Mouse (Mus musculus) neural tube, embryonic 14.5 days (tissue): ENCODE data around the gene N4bp2l2. TPM values are rescaled to one million over a fixed set of nuclear protein-coding genes. Genes with fewer than 3 reads are reported as not detected.
"Not testable (repeated sequence)": the region's sequence is repeated elsewhere in the genome, so short reads cannot be mapped to it uniquely, and the experiment has no call there.

Source experiments
- ATAC-seq: fragments of 200-750 bp; cut with Nextera tagmentation; 2 replicates; pipeline ENCODE4 v1.8.0; 2017; ENCODE audit warnings: low read depth, mild to moderate bottlenecking, moderate TSS enrichment, moderate library complexity
- H3K27ac ChIP-seq: fragments of 300-500 bp; sonication (generic); 2 replicates; pipeline ENCODE4 v1.5.1; 2014; ENCODE audit warnings: low read depth, mild to moderate bottlenecking, control low read depth, low read length, moderate library complexity, mixed read lengths
- H3K27me3 ChIP-seq: fragments of 300-500 bp; sonication (generic); 2 replicates; pipeline ENCODE4 v1.6.1; 2014; ENCODE audit warnings: low read length; ENCODE audit not compliant: control insufficient read depth, insufficient read depth
- H3K36me3 ChIP-seq: fragments of 300-500 bp; sonication (generic); 2 replicates; pipeline ENCODE4 v1.6.1; 2014; ENCODE audit warnings: low read length, mixed read lengths; ENCODE audit not compliant: control insufficient read depth, insufficient read depth
- H3K4me1 ChIP-seq: fragments of 300-500 bp; sonication (generic); 2 replicates; pipeline ENCODE4 v1.6.1; 2014; ENCODE audit warnings: low read length; ENCODE audit not compliant: control insufficient read depth, insufficient read depth
- H3K4me2 ChIP-seq: fragments of 300-500 bp; sonication (generic); 2 replicates; pipeline ENCODE4 v1.6.1; 2014; ENCODE audit warnings: mild to moderate bottlenecking, low read depth, low read length, control low read depth
- H3K4me3 ChIP-seq: fragments of 300-500 bp; sonication (generic); 2 replicates; pipeline ENCODE4 v1.5.1; 2014; ENCODE audit warnings: low read depth, low read length, control low read depth, mixed read lengths
- H3K9ac ChIP-seq: fragments of 300-500 bp; sonication (generic); replicated peaks from 2 replicates; pipeline ENCODE4 v1.6.1; 2014; ENCODE audit warnings: low read depth, mild to moderate bottlenecking, control low read depth, low read length, mixed read lengths
- H3K9me3 ChIP-seq: fragments of 300-500 bp; sonication (generic); 2 replicates; pipeline ENCODE4 v1.6.1; 2016; ENCODE audit warnings: low read length; ENCODE audit not compliant: control insufficient read depth
- WGBS: fragments of 180-500 bp; shearing (Covaris S2); extraction: QIAGEN DNeasy Blood & Tissue Kit; methylation state at CpG from one replicate; pipeline ENCODE4 v1.1.7; 2014; 5-methylcytosine and 5-hydroxymethylcytosine counted together
- polyA plus RNA-seq: library from polyadenylated mRNA; unstranded; fragments of >200 nt; fragmentation: Nextera tagmentation; extraction: Ambion mirVana; gene quantifications from 2 replicates; pipeline ENCODE4 v1.2.1, GENCODE M21; 2014

N4bp2l2 gene
- polyA plus RNA-seq = 39.1 and 45.4 TPM in 2 replicates

DNA sequence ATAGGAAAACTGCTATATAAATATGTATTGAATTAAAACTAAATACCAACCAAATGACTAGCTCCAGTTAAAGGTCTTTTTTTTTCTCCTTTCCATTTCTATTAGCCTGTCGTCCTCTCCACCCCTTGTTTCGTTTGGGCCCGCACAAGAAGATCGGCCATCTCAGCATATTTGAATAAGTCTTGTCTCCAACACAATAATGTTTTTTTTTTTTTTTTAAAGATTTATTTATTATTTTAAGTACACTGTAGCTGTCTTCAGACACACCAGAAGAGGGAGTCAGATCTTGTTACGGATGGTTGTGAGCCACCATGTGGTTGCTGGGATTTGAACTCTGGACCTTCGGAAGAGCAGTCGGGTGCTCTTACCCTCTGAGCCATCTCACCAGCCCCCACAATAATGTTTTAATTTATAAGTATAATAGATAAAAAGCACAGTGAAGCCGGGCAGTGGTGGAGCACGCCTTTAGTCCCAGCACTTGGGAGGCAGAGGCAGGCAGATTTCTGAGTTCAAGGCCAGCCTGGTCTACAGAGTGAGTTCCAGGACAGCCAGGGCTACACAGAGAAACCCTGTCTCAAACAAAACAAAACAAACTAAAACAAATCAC lies at the start of gene N4bp2l2:
Gene N4bp2l2, minus strand, starts transcription at position 51 of the 607 bp plus-strand sequence.
- WGBS = 88% methylated on average over 8 of the region's 9 CpGs
- H3K27ac ChIP-seq = peak within 1 kb of the TSS; percentile 88
- peak within 1 kb of the TSS; percentile 73 for H3K4me2 ChIP-seq
- ATAC-seq, H3K27me3 ChIP-seq, H3K9me3 ChIP-seq, H3K4me1 ChIP-seq, H3K36me3 ChIP-seq: not testable (repeated sequence)
- peak within 1 kb of the TSS; percentile 96 for H3K4me3 ChIP-seq
- H3K9ac ChIP-seq = peak within 1 kb of the TSS; percentile 87

DNA sequence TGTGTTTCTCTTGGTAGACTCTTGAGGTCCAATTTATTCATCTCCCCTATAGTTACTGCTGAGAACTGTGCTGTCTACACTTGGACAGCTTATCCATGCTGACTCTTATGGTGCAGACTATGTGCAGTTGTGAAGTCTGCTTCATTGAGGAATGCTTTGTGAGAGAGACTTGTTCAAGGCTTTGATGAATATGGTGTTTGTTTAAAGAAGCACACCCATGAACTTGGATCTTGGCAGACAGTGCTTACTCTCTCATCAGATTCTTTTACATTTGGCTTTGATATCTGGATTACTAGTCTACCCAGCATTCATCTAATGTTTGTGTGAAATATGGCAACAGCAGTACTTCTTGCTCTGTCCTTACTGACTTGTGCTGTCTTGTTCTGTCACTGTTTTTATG lies 47.4 kb upstream of the N4bp2l2 start:
- H3K4me1 ChIP-seq = 0 out of 2 replicates have a peak, but pooled peaks cover 3% of the 10 kb centered on the region
- no peak overlapping the region for H3K4me3 ChIP-seq
- no peaks in the 10 kb centered on the region for H3K9me3 ChIP-seq
- no peaks in the 10 kb centered on the region for H3K36me3 ChIP-seq
- no peak for ATAC-seq
- H3K27me3 ChIP-seq = no peaks in the 10 kb centered on the region
- H3K27ac ChIP-seq = no peak overlapping the region
- no peak overlapping the region for H3K4me2 ChIP-seq
- H3K9ac ChIP-seq = no peak overlapping the region

DNA sequence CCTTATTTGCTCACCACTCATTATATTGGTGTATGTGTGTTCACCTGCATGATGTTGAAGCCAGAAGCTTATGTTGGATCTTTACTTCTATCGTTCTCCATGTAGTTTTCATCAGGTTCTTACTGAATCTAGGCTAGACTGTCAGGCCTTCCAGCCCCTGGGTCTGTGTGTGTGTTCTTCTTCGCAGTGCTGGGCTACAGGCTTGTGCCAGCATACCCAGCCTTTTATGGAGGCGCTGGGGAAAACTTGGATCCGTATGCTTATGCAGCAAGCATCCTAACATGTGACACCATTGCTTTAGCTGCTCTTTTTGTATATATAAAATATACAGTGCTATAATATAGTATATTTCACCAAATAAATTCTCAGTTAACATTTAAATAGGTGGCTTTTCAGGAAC lies 45.5 kb upstream of the N4bp2l2 start:
- no peak overlapping the region for H3K4me3 ChIP-seq
- H3K9me3 ChIP-seq = no peaks in the 10 kb centered on the region
- no peak overlapping the region for H3K9ac ChIP-seq
- WGBS = 93% methylated on average over 4 of the region's 4 CpGs
- no peak for ATAC-seq
- no peaks in the 10 kb centered on the region for H3K27me3 ChIP-seq
- H3K4me2 ChIP-seq = no peak overlapping the region
- no peaks in the 10 kb centered on the region for H3K36me3 ChIP-seq
- no peak overlapping the region for H3K27ac ChIP-seq
- H3K4me1 ChIP-seq = 0 out of 2 replicates have a peak, but pooled peaks cover 2% of the 10 kb centered on the region

DNA sequence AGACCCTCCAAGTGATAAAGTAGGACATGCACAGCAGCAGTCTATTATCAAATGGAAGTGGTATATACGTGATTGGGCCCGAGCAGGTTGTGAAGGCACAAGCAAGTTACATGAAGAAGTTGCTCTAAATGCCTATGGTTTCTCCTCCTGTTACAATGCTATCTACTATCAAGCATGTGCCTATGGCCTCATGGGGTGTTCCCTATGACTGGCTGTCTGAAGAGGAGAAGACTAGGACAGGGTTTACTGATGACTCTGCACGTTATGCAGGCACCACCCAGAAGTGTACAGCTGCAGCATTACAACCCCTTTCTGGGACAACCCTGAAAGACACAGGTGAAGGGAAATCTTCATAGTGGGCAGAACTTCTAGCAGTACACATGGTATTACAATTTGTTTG lies 41.2 kb upstream of the N4bp2l2 start:
- H3K36me3 ChIP-seq, ATAC-seq, H3K27ac ChIP-seq, H3K9me3 ChIP-seq, H3K4me3 ChIP-seq, H3K4me1 ChIP-seq, H3K27me3 ChIP-seq, H3K9ac ChIP-seq, H3K4me2 ChIP-seq: not testable (repeated sequence)
- 98% methylated on average over 3 of the region's 3 CpGs for WGBS

DNA sequence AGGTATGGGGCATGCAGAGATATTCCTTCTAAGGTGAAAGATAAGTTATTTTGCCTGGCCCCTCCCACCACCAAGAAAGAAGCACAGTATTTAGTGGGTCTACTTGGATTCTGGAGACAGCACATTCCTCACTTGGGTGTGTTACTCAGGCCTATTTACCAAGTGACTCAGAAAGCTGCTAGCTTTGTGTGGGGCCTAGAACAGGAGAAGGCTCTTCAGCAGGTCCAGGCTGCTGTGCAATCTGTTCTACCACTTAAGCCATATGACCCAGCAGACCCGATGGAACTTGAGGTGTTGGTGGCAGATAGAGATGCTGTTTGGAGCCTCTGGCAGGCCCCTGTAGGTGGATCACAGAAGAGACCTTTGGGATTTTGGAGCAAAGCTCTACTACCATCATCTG lies 40.7 kb upstream of the N4bp2l2 start:
- H3K4me3 ChIP-seq, H3K4me2 ChIP-seq, H3K27me3 ChIP-seq, H3K4me1 ChIP-seq, H3K27ac ChIP-seq, H3K9me3 ChIP-seq, H3K36me3 ChIP-seq, ATAC-seq, H3K9ac ChIP-seq: not testable (repeated sequence)
- WGBS = 90% methylated on average over 1 of the region's 1 CpGs

DNA sequence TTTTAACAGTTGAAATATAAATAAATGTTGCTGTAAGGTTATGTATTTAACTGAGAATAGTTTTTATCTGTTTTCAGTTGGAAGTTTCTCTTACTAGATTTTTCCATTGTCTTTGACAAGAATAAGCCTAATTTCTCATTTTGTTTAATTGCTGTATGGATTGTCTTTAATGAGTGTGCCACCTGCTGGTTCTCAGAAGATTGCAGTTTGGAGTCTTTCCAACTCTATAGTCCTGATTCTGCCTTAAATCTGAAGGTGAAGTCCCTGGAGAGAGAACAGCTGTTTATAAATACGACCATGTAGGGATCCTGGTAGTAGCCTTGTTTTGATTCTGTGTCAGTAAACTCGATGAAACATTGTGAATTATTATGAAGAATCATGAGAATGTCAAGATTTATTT lies 36.7 kb upstream of the N4bp2l2 start:
- H3K4me1 ChIP-seq = no peaks in the 10 kb centered on the region
- no peak for ATAC-seq
- H3K4me2 ChIP-seq = no peak overlapping the region
- H3K27ac ChIP-seq = no peak overlapping the region
- H3K9me3 ChIP-seq = no peaks in the 10 kb centered on the region
- H3K9ac ChIP-seq = no peak overlapping the region
- H3K36me3 ChIP-seq = no peaks in the 10 kb centered on the region
- no peak overlapping the region for H3K4me3 ChIP-seq
- H3K27me3 ChIP-seq = no peaks in the 10 kb centered on the region
- WGBS = 45% methylated on average over 2 of the region's 2 CpGs

DNA sequence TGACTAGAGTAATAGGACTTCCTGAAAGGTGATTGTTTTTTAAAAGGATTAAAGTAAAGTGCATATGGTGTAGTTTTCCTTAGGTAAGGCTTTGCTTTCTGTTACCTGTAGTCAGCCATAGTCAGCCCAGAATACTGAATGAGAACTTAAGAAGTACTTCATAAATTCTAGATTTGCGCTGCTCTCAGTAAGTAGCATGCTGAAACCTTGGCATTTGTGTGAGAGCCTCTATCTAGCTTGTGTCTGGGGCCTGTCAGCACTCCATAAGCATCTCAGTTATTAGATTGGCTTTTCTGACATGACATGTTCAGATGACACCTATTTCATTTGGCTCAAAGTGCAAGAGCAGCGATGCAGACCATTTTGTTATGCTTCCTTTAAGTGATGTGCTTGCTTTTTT lies 27.3 kb upstream of the N4bp2l2 start:
- 95% methylated on average over 2 of the region's 2 CpGs for WGBS
- H3K4me3 ChIP-seq = no peak overlapping the region
- ATAC-seq = no peak
- H3K27me3 ChIP-seq = no peaks in the 10 kb centered on the region
- no peaks in the 10 kb centered on the region for H3K36me3 ChIP-seq
- H3K4me1 ChIP-seq = no peaks in the 10 kb centered on the region
- H3K9me3 ChIP-seq = no peaks in the 10 kb centered on the region
- H3K4me2 ChIP-seq = no peak overlapping the region
- H3K27ac ChIP-seq = no peak overlapping the region
- H3K9ac ChIP-seq = no peak overlapping the region

DNA sequence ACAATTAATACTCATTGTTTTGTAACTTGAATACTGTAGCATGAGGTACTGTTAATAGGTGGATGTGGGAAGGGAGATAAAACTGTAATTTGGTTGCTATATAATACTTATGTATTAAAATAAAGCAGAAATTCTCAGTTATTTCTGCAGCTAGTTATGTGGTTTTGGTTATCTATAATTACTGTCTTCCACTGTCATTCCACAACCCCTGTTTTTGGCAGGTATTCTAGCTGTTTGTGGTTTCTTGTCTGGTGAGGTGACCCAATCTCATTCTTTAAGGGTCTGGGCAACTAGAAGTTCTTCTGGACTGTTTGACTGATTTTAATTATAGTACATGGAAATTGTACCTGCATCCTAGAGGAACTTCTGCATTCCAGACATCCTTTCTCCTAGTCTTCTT lies 24.7 kb upstream of the N4bp2l2 start:
- ATAC-seq = no peak
- Histone ChIP-seq H3K4me3 (no peak overlapping the region), H3K36me3 (no peaks in the 10 kb centered on the region), H3K27me3 (no peaks in the 10 kb centered on the region), H3K4me1 (no peaks in the 10 kb centered on the region), H3K4me2 (no peak overlapping the region), H3K9ac (no peak overlapping the region), H3K9me3 (no peaks in the 10 kb centered on the region), H3K27ac (no peak overlapping the region)

DNA sequence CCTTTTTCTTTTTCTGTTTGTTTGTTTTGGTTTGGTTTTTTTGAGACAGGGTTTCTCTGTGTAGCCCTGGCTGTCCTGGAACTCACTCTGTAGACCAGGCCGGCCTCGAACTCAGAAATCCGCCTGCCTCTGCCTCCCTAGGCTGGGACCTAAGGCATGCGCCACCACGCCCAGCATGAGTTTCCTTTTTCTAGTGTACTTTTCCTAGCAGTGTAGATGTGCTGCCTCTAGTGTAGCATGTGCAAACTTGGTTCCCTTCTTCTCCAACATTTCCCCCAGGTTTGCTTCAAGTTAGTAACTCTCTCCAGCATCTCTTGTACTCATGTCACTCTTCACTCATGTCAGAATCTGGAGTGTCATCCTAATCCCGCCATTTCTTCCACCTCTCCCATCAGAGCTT lies 16.9 kb upstream of the N4bp2l2 start:
- WGBS = 98% methylated on average over 6 of the region's 6 CpGs
- not testable (repeated sequence) for ATAC-seq

More for the DNA sequence above, 16.9 kb upstream of the N4bp2l2 start:
- H3K4me1 ChIP-seq, H3K4me2 ChIP-seq, H3K27me3 ChIP-seq, H3K9ac ChIP-seq, H3K36me3 ChIP-seq, H3K27ac ChIP-seq, H3K9me3 ChIP-seq, H3K4me3 ChIP-seq: not testable (repeated sequence)
